Comparison of ENCODE assay signal across 17 mouse cellular contexts in genomic region chr3:122142256-122142922, GRCm38 (mm10).
DNase-seq lines count a peak whose midpoint lies in the region; ATAC-seq and TF ChIP-seq lines count a peak whose summit lies in the region.
"Had no signal": no experiment of that assay in that cellular context is flagged by ENCODE, and none has a peak within 500 bp of the region (broad histone marks: within the 10 kb centered on the region; RNA-seq: fewer than 3 reads in every experiment).

No protein-coding gene starts in this region.

- TF ChIP-seq RAD21 in MEL (IDR thresholded peaks at IDR 0.05; ENCODE audit: low read depth, low read length): no peak

- peak; percentile 81 for TF ChIP-seq EP300 in heart, adult 2 months (IDR thresholded peaks at IDR 0.05; ENCODE audit: insufficient read depth, low read depth, low read length)
- TF ChIP-seq EP300 in MEL (IDR thresholded peaks at IDR 0.05; ENCODE audit: low read depth in 1 of 2, low read length in 2 of 2): peak; percentile 81 to 89

- no peak overlapping the region for H3K27ac ChIP-seq in heart, adult 2 months
- H3K27ac ChIP-seq in MEL (ENCODE audit: control insufficient read depth, low read depth, low read length): no peak overlapping the region
- H3K27ac ChIP-seq in heart, embryonic 10.5 days: 0 out of 2 replicates have a peak overlapping the region, but pooled peaks have one; percentile 42
- no peak overlapping the region for H3K27ac ChIP-seq in liver, adult 2 months (replicated peaks; ENCODE audit: insufficient read depth, low read depth, low read length)
- H3K27ac ChIP-seq in intestine, embryonic 16.5 days (ENCODE audit: low read length): no peak overlapping the region
- H3K27ac ChIP-seq: embryonic facial prominence, embryonic 10.5 days; forebrain, embryonic 10.5 days; hindbrain, embryonic 15.5 days; neural tube, embryonic 15.5 days had no signal

- no peak overlapping the region for H3K4me3 ChIP-seq in heart, adult 2 months
- H3K4me3 ChIP-seq in MEL (ENCODE audit: control insufficient read depth in 1 of 2, insufficient read depth in 1 of 2, low read depth in 2 of 2, low read length in 2 of 2): no peak overlapping the region
- no peak overlapping the region for H3K4me3 ChIP-seq in heart, embryonic 10.5 days
- no peak overlapping the region for H3K4me3 ChIP-seq in liver, adult 2 months (ENCODE audit: insufficient read depth, low read depth, low read length)
- H3K4me3 ChIP-seq in intestine, embryonic 16.5 days (ENCODE audit: low read length): no peak overlapping the region
- H3K4me3 ChIP-seq: embryonic facial prominence, embryonic 10.5 days; forebrain, embryonic 10.5 days; hindbrain, embryonic 15.5 days; neural tube, embryonic 15.5 days had no signal

- H3K27me3 ChIP-seq in heart, adult 2 months (ENCODE audit: control insufficient read depth, insufficient read depth, low read length): no peaks in the 10 kb centered on the region
- H3K27me3 ChIP-seq in MEL (ENCODE audit: control insufficient read depth in 1 of 2, insufficient read depth in 2 of 2, low read length in 2 of 2): no peaks in the 10 kb centered on the region; a peak in 1 of 4 replicates
- H3K27me3 ChIP-seq in heart, embryonic 10.5 days (ENCODE audit: insufficient read depth, poor library complexity, severe bottlenecking): no peaks in the 10 kb centered on the region
- H3K27me3 ChIP-seq in liver, adult 2 months (ENCODE audit: control insufficient read depth, insufficient read depth, low read length): no peaks in the 10 kb centered on the region
- H3K27me3 ChIP-seq in intestine, embryonic 16.5 days (replicated peaks; ENCODE audit: control insufficient read depth, insufficient read depth, low read length): no peaks in the 10 kb centered on the region
- H3K27me3 ChIP-seq: hindbrain, embryonic 15.5 days; neural tube, embryonic 15.5 days had no signal

- TF ChIP-seq POLR2A in heart, adult 2 months (IDR thresholded peaks at IDR 0.05; ENCODE audit: insufficient read depth, low read depth, low read length): no peak
- TF ChIP-seq POLR2A in MEL (IDR thresholded peaks at IDR 0.05; ENCODE audit: control insufficient read depth in 1 of 2, insufficient read depth in 1 of 2, low read depth in 1 of 2, low read length in 2 of 2, poor library complexity in 1 of 2): no peak
- no peak for TF ChIP-seq POLR2A in liver, adult 2 months (IDR thresholded peaks at IDR 0.05; ENCODE audit: extremely low read depth, insufficient read depth, low read length)

- H3K79me2 ChIP-seq in heart, adult 2 months (replicated peaks; ENCODE audit: control insufficient read depth, insufficient read depth, low read length): no peaks in the 10 kb centered on the region
- H3K79me2 ChIP-seq in MEL (ENCODE audit: control insufficient read depth, insufficient read depth, low read length, poor library complexity): no peaks in the 10 kb centered on the region
- H3K79me2 ChIP-seq in liver, adult 2 months (ENCODE audit: control insufficient read depth, insufficient read depth, low read length): no peaks in the 10 kb centered on the region

- WGBS in heart, adult 2 months: 57% methylated on average over 9 of the region's 9 CpGs
- WGBS in heart, embryonic 10.5 days: 48% methylated on average over 9 of the region's 9 CpGs
- 48% methylated on average over 9 of the region's 9 CpGs for WGBS in liver, adult 2 months
- 65% methylated on average over 9 of the region's 9 CpGs for WGBS in intestine, embryonic 16.5 days

- H3K36me3 ChIP-seq in heart, adult 2 months (ENCODE audit: control insufficient read depth, insufficient read depth, low read length): no peaks in the 10 kb centered on the region
- H3K36me3 ChIP-seq in MEL (ENCODE audit: control insufficient read depth in 1 of 2, insufficient read depth in 2 of 2, low read length in 2 of 2): no peaks in the 10 kb centered on the region; a peak in 1 of 4 replicates
- H3K36me3 ChIP-seq in heart, embryonic 10.5 days: no peaks in the 10 kb centered on the region
- no peaks in the 10 kb centered on the region for H3K36me3 ChIP-seq in liver, adult 2 months (ENCODE audit: control insufficient read depth, insufficient read depth, low read length)
- H3K36me3 ChIP-seq in intestine, embryonic 16.5 days (ENCODE audit: control insufficient read depth, insufficient read depth, low read length): no peaks in the 10 kb centered on the region
- H3K36me3 ChIP-seq: embryonic facial prominence, embryonic 10.5 days; forebrain, embryonic 10.5 days; hindbrain, embryonic 15.5 days; neural tube, embryonic 15.5 days had no signal

- H3K4me2 ChIP-seq in intestine, embryonic 16.5 days (ENCODE audit: low read depth, low read length): no peak overlapping the region
- H3K4me2 ChIP-seq: hindbrain, embryonic 15.5 days; neural tube, embryonic 15.5 days had no signal

- intact Hi-C loops in heart, adult 2 months (cut with DNase I): no loop called here
- intact Hi-C loops in heart, postnatal 36 days (cut with DNase I): loop anchor here (5.0 kb wide), 1 partner anchor 365 kb away; no protein-coding TSS in a partner anchor

- peak; percentile 40 to 60 for DNase-seq in heart, adult 2 months
- DNase-seq in heart, postnatal 36 days: no peak
- DNase-seq in MEL (ENCODE audit: low read depth, low spot score): peak; percentile 78
- peak; percentile 95 for DNase-seq in heart, embryonic 10.5 days (ENCODE audit: low spot score)
- DNase-seq in liver, adult 2 months (ENCODE audit: extremely low read depth, low read depth, low spot score): peak; percentile 72
- DNase-seq in right cerebral cortex, postnatal 4 days: no peak
- DNase-seq in adrenal gland, adult 2 months: no peak
- DNase-seq: B cell, adult 2 months; cerebellum, adult 18-20 months; midbrain, embryonic 14.5 days; right cerebral cortex, adult 18-20 months; thymus, adult 2 months had no signal

- H3K9me3 ChIP-seq in MEL (replicated peaks; ENCODE audit: insufficient read depth, low read length): no peaks in the 10 kb centered on the region
- H3K9me3 ChIP-seq in heart, embryonic 10.5 days: no peaks in the 10 kb centered on the region
- no peaks in the 10 kb centered on the region for H3K9me3 ChIP-seq in intestine, embryonic 16.5 days (ENCODE audit: control insufficient read depth, low read length)
- H3K9me3 ChIP-seq: embryonic facial prominence, embryonic 10.5 days; forebrain, embryonic 10.5 days; hindbrain, embryonic 15.5 days; neural tube, embryonic 15.5 days had no signal

- H3K9ac ChIP-seq in heart, adult 2 months (ENCODE audit: low read depth, low read length): no peak overlapping the region
- no peak overlapping the region for H3K9ac ChIP-seq in MEL (ENCODE audit: control insufficient read depth, low read depth, low read length, poor library complexity, severe bottlenecking)
- no peak overlapping the region for H3K9ac ChIP-seq in liver, adult 2 months (ENCODE audit: low read depth, low read length)
- H3K9ac ChIP-seq in intestine, embryonic 16.5 days (ENCODE audit: low read depth, low read length): no peak overlapping the region
- H3K9ac ChIP-seq: hindbrain, embryonic 15.5 days; neural tube, embryonic 15.5 days had no signal

- no peak for TF ChIP-seq CTCF in heart, adult 2 months (IDR thresholded peaks at IDR 0.05)
- no peak for TF ChIP-seq CTCF in MEL (IDR thresholded peaks at IDR 0.05 in 2 of 3, conservative IDR thresholded peaks at IDR 0.05 in 1 of 3; ENCODE audit: control insufficient read depth in 1 of 3, insufficient read depth in 1 of 3, low read depth in 2 of 3, low read length in 3 of 3, poor library complexity in 1 of 3, severe bottlenecking in 1 of 3)
- TF ChIP-seq CTCF in liver, adult 2 months (IDR thresholded peaks at IDR 0.05; ENCODE audit: low read depth, low read length): no peak

- H3K4me1 ChIP-seq in heart, adult 2 months (ENCODE audit: control insufficient read depth, insufficient read depth, low read length): no peaks in the 10 kb centered on the region; the same call in 1 of the 2 replicates
- peaks cover 0 to 7% of the 10 kb centered on the region in 2 experiments; a peak in 1 of 4 replicates for H3K4me1 ChIP-seq in MEL (ENCODE audit: control insufficient read depth in 1 of 2, insufficient read depth in 2 of 2, low read length in 2 of 2)
- H3K4me1 ChIP-seq in heart, embryonic 10.5 days: peaks cover 50% of the 10 kb centered on the region
- no peaks in the 10 kb centered on the region for H3K4me1 ChIP-seq in liver, adult 2 months (ENCODE audit: control insufficient read depth, insufficient read depth, low read length)
- H3K4me1 ChIP-seq in intestine, embryonic 16.5 days (ENCODE audit: control insufficient read depth, insufficient read depth, low read length): no peaks in the 10 kb centered on the region
- H3K4me1 ChIP-seq: hindbrain, embryonic 15.5 days; neural tube, embryonic 15.5 days had no signal

- no peak for ATAC-seq in intestine, embryonic 16.5 days

TF ChIP-seq in MEL, 35 proteins besides CTCF, POLR2A, EP300 and RAD21 (continues in another document):
- TF ChIP-seq CHD2 (IDR thresholded peaks at IDR 0.05; ENCODE audit: low read length) (no peak), TCF12 (IDR thresholded peaks at IDR 0.05; ENCODE audit: low read depth, low read length) (peak; percentile 93), MAZ (IDR thresholded peaks at IDR 0.05; ENCODE audit: low read depth, low read length) (no peak), E2F4 (IDR thresholded peaks at IDR 0.05; ENCODE audit: borderline replicate concordance, low read depth, low read length) (no peak), SMC3 (IDR thresholded peaks at IDR 0.05; ENCODE audit: low read depth, low read length) (no peak), RCOR1 (IDR thresholded peaks at IDR 0.05; ENCODE audit: low read depth, low read length) (peak; percentile 92), ETS1 (IDR thresholded peaks at IDR 0.05; ENCODE audit: low read depth, low read length) (peak; percentile 67), MAFK (IDR thresholded peaks at IDR 0.05; ENCODE audit: borderline replicate concordance, low read depth, low read length) (no peak), SIN3A (IDR thresholded peaks at IDR 0.05; ENCODE audit: low read length) (no peak), MYB (IDR thresholded peaks at IDR 0.05; ENCODE audit: low read depth, low read length) (no peak), TAL1 (IDR thresholded peaks at IDR 0.05; ENCODE audit: low read length) (peak; percentile 85), USF1 (IDR thresholded peaks at IDR 0.05; ENCODE audit: low read depth, low read length) (no peak), ZC3H11A (IDR thresholded peaks at IDR 0.05; ENCODE audit: low read depth, low read length) (no peak), HCFC1 (IDR thresholded peaks at IDR 0.05; ENCODE audit: low read depth, low read length) (no peak), CHD1 (IDR thresholded peaks at IDR 0.05; ENCODE audit: low read depth, low read length) (no peak), BHLHE40 (IDR thresholded peaks at IDR 0.05; ENCODE audit: borderline replicate concordance, low read depth, low read length) (0 out of 2 replicates have a peak, but pooled peaks have one; percentile 12), POLR2AphosphoS5 (IDR thresholded peaks at IDR 0.05; ENCODE audit: borderline replicate concordance, low read depth, low read length) (no peak), KAT2A (conservative IDR thresholded peaks at IDR 0.05; ENCODE audit: low read depth, low read length) (no peak), POLR2AphosphoS2 (IDR thresholded peaks at IDR 0.05; ENCODE audit: low read length) (no peak), NELFE (IDR thresholded peaks at IDR 0.05; ENCODE audit: low read depth, low read length) (no peak)

Comparison
In these comparisons a context has a peak if more than half of its experiments do, and no peak if none do; other contexts are left out.
1. DNase-seq: peak in heart, adult 2 months (2 of 2), MEL (single experiment), heart, embryonic 10.5 days (single experiment) and liver, adult 2 months (single experiment); none in heart, postnatal 36 days (0 of 2), right cerebral cortex, postnatal 4 days (single experiment) and adrenal gland, adult 2 months (single experiment).